Mouse (Mus musculus) midbrain, embryonic 14.5 days (tissue): ENCODE data around the gene Tmem256. TPM values are rescaled to one million over a fixed set of nuclear protein-coding genes. Genes with fewer than 3 reads are reported as not detected.
A peak's percentile ranks its signal among the peaks of the same experiment; 100 is the strongest.

ENCODE experiments used
- ATAC-seq: fragments of 200-750 bp; cut with Nextera tagmentation; 2 replicates; pipeline ENCODE4 v1.8.0; 2017; ENCODE audit warnings: moderate number of reproducible peaks, moderate library complexity; ENCODE audit not compliant: low FRiP score, low TSS enrichment
- DNase-seq: peaks from one replicate; pipeline ENCODE4 v3.0.0-alpha.2; 2015
- H3K27ac ChIP-seq: fragments of 300-500 bp; sonication (generic); replicated peaks from 2 replicates; pipeline ENCODE4 v1.5.1; 2014; ENCODE audit warnings: mild to moderate bottlenecking, low read depth, low read length, moderate library complexity
- H3K27me3 ChIP-seq: fragments of 300-500 bp; sonication (generic); 2 replicates; pipeline ENCODE4 v1.6.1; 2014; ENCODE audit warnings: low read length, control low read depth, mixed read lengths; ENCODE audit not compliant: control insufficient read depth, insufficient read depth
- H3K36me3 ChIP-seq: fragments of 300-500 bp; sonication (generic); 2 replicates; pipeline ENCODE4 v1.6.1; 2014; ENCODE audit warnings: low read length, control low read depth; ENCODE audit not compliant: control insufficient read depth, insufficient read depth
- H3K4me1 ChIP-seq: fragments of 300-500 bp; sonication (generic); 2 replicates; pipeline ENCODE4 v1.6.1; 2014; ENCODE audit warnings: mild to moderate bottlenecking, antibody characterized with exemption, low read length, control low read depth; ENCODE audit not compliant: control insufficient read depth, insufficient read depth
- H3K4me2 ChIP-seq: fragments of 300-500 bp; sonication (generic); 2 replicates; pipeline ENCODE4 v1.6.1; 2014; ENCODE audit warnings: mild to moderate bottlenecking, low read length, moderate library complexity
- H3K4me3 ChIP-seq: fragments of 300-500 bp; sonication (generic); replicated peaks from 2 replicates; pipeline ENCODE4 v1.5.1; 2014; ENCODE audit warnings: low read depth, low read length
- H3K9ac ChIP-seq: fragments of 300-500 bp; sonication (generic); replicated peaks from 2 replicates; pipeline ENCODE4 v1.6.1; 2014; ENCODE audit warnings: mild to moderate bottlenecking, low read length, moderate library complexity
- H3K9me3 ChIP-seq: fragments of 300-500 bp; sonication (generic); 2 replicates; pipeline ENCODE4 v1.6.1; 2016; ENCODE audit warnings: low read length, control low read depth, mixed read lengths; ENCODE audit not compliant: control insufficient read depth
- WGBS: fragments of 180-500 bp; shearing (Covaris S2); extraction: QIAGEN DNeasy Blood & Tissue Kit; methylation state at CpG from one replicate; pipeline ENCODE4 v1.1.7; 2014; 5-methylcytosine and 5-hydroxymethylcytosine counted together
- polyA plus RNA-seq: library from polyadenylated mRNA; unstranded; fragments of >200 nt; fragmentation: Nextera tagmentation; extraction: Ambion mirVana; gene quantifications from 2 replicates; pipeline ENCODE4 v1.2.1, GENCODE M21; 2014

Gene Tmem256
- polyA plus RNA-seq, 1 experiment from 2014 or later, result 313 TPM

GRCm38 (mm10) chr11:69880853-69881603 lies 42.7 kb downstream of the Tmem256 start, which contains the start of gene Kctd11:
Gene Kctd11 (minus strand): TSS chr11:69881406.
- no peaks in the 10 kb centered on the region for H3K36me3 ChIP-seq
- peaks cover 17% of the 10 kb centered on the region; the same call in 1 of the 2 replicates for H3K27me3 ChIP-seq
- DNase-seq (peak; percentile 74), ATAC-seq (peak; percentile 79; the same call in 1 of the 2 replicates)
- H3K9ac ChIP-seq, result peak within 1 kb of the TSS; percentile 44; the same call in 1 of the 2 replicates
- H3K4me3 ChIP-seq, result peak within 1 kb of the TSS; percentile 40
- 0 out of 2 replicates have a peak within 1 kb of the TSS, but pooled peaks have one; percentile 37 for H3K27ac ChIP-seq
- H3K4me1 ChIP-seq, result peaks cover 14% of the 10 kb centered on the region
- under 1% methylated on average over 46 of the region's 46 CpGs for WGBS
- H3K9me3 ChIP-seq, result no peaks in the 10 kb centered on the region
- H3K4me2 ChIP-seq, result peak within 1 kb of the TSS; percentile 69

GRCm38 (mm10) chr11:69881787-69882670 lies 43.7 kb downstream of the Tmem256 start:
- peaks cover 17% of the 10 kb centered on the region; the same call in 1 of the 2 replicates for H3K27me3 ChIP-seq
- peak overlapping the region; percentile 40 for H3K4me3 ChIP-seq
- H3K4me1 ChIP-seq, result peaks cover 14% of the 10 kb centered on the region
- no peak overlapping the region for H3K27ac ChIP-seq
- H3K36me3 ChIP-seq, result no peaks in the 10 kb centered on the region
- DNase-seq (no peak), ATAC-seq (no peak)
- H3K9me3 ChIP-seq, result no peaks in the 10 kb centered on the region
- H3K9ac ChIP-seq, result peak overlapping the region; percentile 44; the same call in 1 of the 2 replicates
- H3K4me2 ChIP-seq, result peak overlapping the region; percentile 69
- 58% methylated on average over 21 of the region's 21 CpGs for WGBS

- Histone ChIP-seq H3K4me3 (no peak overlapping the region), H3K4me2 (no peak overlapping the region), H3K9ac (no peak overlapping the region), H3K9me3 (no peaks in the 10 kb centered on the region), H3K27me3 (peaks cover 17% of the 10 kb centered on the region; the same call in 1 of the 2 replicates), H3K4me1 (peaks cover 14% of the 10 kb centered on the region), H3K36me3 (no peaks in the 10 kb centered on the region), H3K27ac (no peak overlapping the region)
- WGBS, result 61% methylated on average over 4 of the region's 4 CpGs
- ATAC-seq (no peak), DNase-seq (no peak)
Measured at GRCm38 (mm10) chr11:69883066-69883465, 44.8 kb downstream of the Tmem256 start.

GRCm38 (mm10) chr11:69883527-69884151 lies 45.3 kb downstream of the Tmem256 start:
- WGBS, result 87% methylated on average over 8 of the region's 8 CpGs
- Histone ChIP-seq H3K9me3 (no peaks in the 10 kb centered on the region), H3K4me1 (peaks cover 14% of the 10 kb centered on the region), H3K4me2 (no peak overlapping the region), H3K27me3 (peaks cover 17% of the 10 kb centered on the region; the same call in 1 of the 2 replicates), H3K9ac (no peak overlapping the region), H3K27ac (no peak overlapping the region), H3K4me3 (no peak overlapping the region), H3K36me3 (no peaks in the 10 kb centered on the region)
- ATAC-seq (no peak), DNase-seq (no peak)

GRCm38 (mm10) chr11:69884240-69884639 lies 45.9 kb downstream of the Tmem256 start:
- ATAC-seq, result no peak
- no peaks in the 10 kb centered on the region for H3K9me3 ChIP-seq
- 88% methylated on average over 9 of the region's 9 CpGs for WGBS

GRCm38 (mm10) chr11:69884663-69885062 lies 46.3 kb downstream of the Tmem256 start:
- Histone ChIP-seq H3K36me3 (no peaks in the 10 kb centered on the region), H3K4me2 (no peak overlapping the region), H3K27ac (no peak overlapping the region), H3K4me3 (no peak overlapping the region), H3K27me3 (peaks cover 17% of the 10 kb centered on the region; the same call in 1 of the 2 replicates), H3K9ac (no peak overlapping the region), H3K9me3 (no peaks in the 10 kb centered on the region), H3K4me1 (peaks cover 14% of the 10 kb centered on the region)
- DNase-seq (no peak), ATAC-seq (no peak)
- WGBS, result 85% methylated on average over 8 of the region's 8 CpGs

More at GRCm38 (mm10) chr11:69884240-69884639, 45.9 kb downstream of the Tmem256 start:
- Histone ChIP-seq H3K4me1 (peaks cover 14% of the 10 kb centered on the region), H3K27me3 (peaks cover 17% of the 10 kb centered on the region; the same call in 1 of the 2 replicates), H3K36me3 (no peaks in the 10 kb centered on the region), H3K9ac (no peak overlapping the region), H3K27ac (no peak overlapping the region), H3K4me2 (no peak overlapping the region), H3K4me3 (no peak overlapping the region)
- no peak for DNase-seq

- H3K27me3 ChIP-seq, result 0 out of 2 replicates have a peak, but pooled peaks cover 6% of the 10 kb centered on the region
- 82% methylated on average over 8 of the region's 8 CpGs for WGBS
- no peaks in the 10 kb centered on the region for H3K9me3 ChIP-seq
- no peak overlapping the region for H3K27ac ChIP-seq
- H3K4me3 ChIP-seq, result no peak overlapping the region
- H3K9ac ChIP-seq, result no peak overlapping the region
- H3K4me1 ChIP-seq, result no peaks in the 10 kb centered on the region
- ATAC-seq (no peak), DNase-seq (no peak)
- H3K4me2 ChIP-seq, result no peak overlapping the region
- H3K36me3 ChIP-seq, result no peaks in the 10 kb centered on the region
Measured at GRCm38 (mm10) chr11:69886907-69887635, 48.8 kb downstream of the Tmem256 start.
